Comparison of ENCODE assay signal across 14 mouse cellular contexts in genomic region chr7:113672779-113673595, GRCm38 (mm10).
DNase-seq lines count a peak whose midpoint lies in the region; ATAC-seq and TF ChIP-seq lines count a peak whose summit lies in the region.
"Had no signal": no experiment of that assay in that cellular context is flagged by ENCODE, and none has a peak within 500 bp of the region (broad histone marks: within the 10 kb centered on the region; RNA-seq: fewer than 3 reads in every experiment).

No protein-coding gene starts in this region.

- H3K27me3 ChIP-seq in kidney, embryonic 16.5 days (ENCODE audit: insufficient read depth, low read length) = no peaks in the 10 kb centered on the region
- H3K27me3 ChIP-seq in forebrain, embryonic 12.5 days = no peaks in the 10 kb centered on the region
- no peaks in the 10 kb centered on the region for H3K27me3 ChIP-seq in hindbrain, embryonic 15.5 days
- H3K27me3 ChIP-seq in midbrain, postnatal 0 days (ENCODE audit: insufficient read depth, low read length) = no peaks in the 10 kb centered on the region

- no peaks in the 10 kb centered on the region for H3K4me1 ChIP-seq in kidney, embryonic 16.5 days (ENCODE audit: insufficient read depth, low read length)
- H3K4me1 ChIP-seq in forebrain, embryonic 12.5 days = peaks cover 11% of the 10 kb centered on the region
- H3K4me1 ChIP-seq in hindbrain, embryonic 15.5 days (replicated peaks) = peaks cover 19% of the 10 kb centered on the region
- H3K4me1 ChIP-seq in midbrain, postnatal 0 days (ENCODE audit: insufficient read depth, low read length) = 0 out of 2 replicates have a peak, but pooled peaks cover 4% of the 10 kb centered on the region

- peak overlapping the region; percentile 28; the same call in 1 of the 2 replicates for H3K4me2 ChIP-seq in kidney, embryonic 16.5 days (replicated peaks; ENCODE audit: low read depth, low read length)
- peak overlapping the region; percentile 25; the same call in 1 of the 2 replicates for H3K4me2 ChIP-seq in forebrain, embryonic 12.5 days
- peak overlapping the region; percentile 39 for H3K4me2 ChIP-seq in hindbrain, embryonic 15.5 days
- H3K4me2 ChIP-seq in midbrain, postnatal 0 days (ENCODE audit: low read depth, low read length, poor library complexity, severe bottlenecking) = no peak overlapping the region

- ATAC-seq in kidney, embryonic 16.5 days (ENCODE audit: low FRiP score, low TSS enrichment) = no peak
- ATAC-seq in forebrain, embryonic 12.5 days (ENCODE audit: low FRiP score) = no peak
- ATAC-seq in hindbrain, embryonic 15.5 days (ENCODE audit: low FRiP score, low read depth) = peak; percentile 54; the same call in 1 of the 2 replicates
- no peak for ATAC-seq in midbrain, postnatal 0 days (ENCODE audit: low FRiP score)
- ATAC-seq: liver, postnatal 0 days had no signal

- no peak overlapping the region for H3K9ac ChIP-seq in kidney, embryonic 16.5 days (replicated peaks; ENCODE audit: low read length)
- no peak overlapping the region for H3K9ac ChIP-seq in forebrain, embryonic 12.5 days
- H3K9ac ChIP-seq in hindbrain, embryonic 15.5 days = no peak overlapping the region
- no peak overlapping the region for H3K9ac ChIP-seq in midbrain, postnatal 0 days (replicated peaks; ENCODE audit: low read length, poor library complexity, severe bottlenecking)
- H3K9ac ChIP-seq: liver, postnatal 0 days had no signal

- H3K9me3 ChIP-seq in kidney, embryonic 16.5 days (ENCODE audit: low read length) = peaks cover 4% of the 10 kb centered on the region; the same call in 1 of the 2 replicates
- no peaks in the 10 kb centered on the region for H3K9me3 ChIP-seq in forebrain, embryonic 12.5 days
- H3K9me3 ChIP-seq in hindbrain, embryonic 15.5 days = no peaks in the 10 kb centered on the region
- no peaks in the 10 kb centered on the region for H3K9me3 ChIP-seq in midbrain, postnatal 0 days (ENCODE audit: low read length)

- 37% methylated on average over 18 of the region's 18 CpGs for WGBS in kidney, embryonic 16.5 days
- WGBS in forebrain, embryonic 12.5 days = 35% methylated on average over 18 of the region's 18 CpGs
- 24% methylated on average over 18 of the region's 18 CpGs for WGBS in hindbrain, embryonic 15.5 days
- WGBS in midbrain, postnatal 0 days = 28% methylated on average over 18 of the region's 18 CpGs

- H3K27ac ChIP-seq in kidney, embryonic 16.5 days (ENCODE audit: low read length) = no peak overlapping the region
- H3K27ac ChIP-seq in forebrain, embryonic 12.5 days = no peak overlapping the region
- peak overlapping the region; percentile 52 for H3K27ac ChIP-seq in hindbrain, embryonic 15.5 days (replicated peaks)
- H3K27ac ChIP-seq in midbrain, postnatal 0 days (ENCODE audit: low read depth, low read length) = no peak overlapping the region
- H3K27ac ChIP-seq: macrophage had no signal

- H3K36me3 ChIP-seq in kidney, embryonic 16.5 days (ENCODE audit: insufficient read depth, low read length) = no peaks in the 10 kb centered on the region
- no peaks in the 10 kb centered on the region for H3K36me3 ChIP-seq in forebrain, embryonic 12.5 days (replicated peaks)
- H3K36me3 ChIP-seq in hindbrain, embryonic 15.5 days = no peaks in the 10 kb centered on the region
- no peaks in the 10 kb centered on the region for H3K36me3 ChIP-seq in midbrain, postnatal 0 days (ENCODE audit: insufficient read depth, low read length)

- TF ChIP-seq CTCF in midbrain, postnatal 0 days (IDR thresholded peaks at IDR 0.05) = no peak

- no peak overlapping the region for H3K4me3 ChIP-seq in kidney, embryonic 16.5 days (ENCODE audit: low read length)
- H3K4me3 ChIP-seq in forebrain, embryonic 12.5 days (replicated peaks) = no peak overlapping the region
- H3K4me3 ChIP-seq in hindbrain, embryonic 15.5 days = no peak overlapping the region
- no peak overlapping the region for H3K4me3 ChIP-seq in midbrain, postnatal 0 days (ENCODE audit: low read depth, low read length)

- DNase-seq in kidney, postnatal 10 days = no peak
- DNase-seq in midbrain, postnatal 0 days (ENCODE audit: low spot score) = peak; percentile 38
- no peak for DNase-seq in spleen, postnatal 36 days (ENCODE audit: low spot score in 2 of 2)
- no peak for DNase-seq in thymus, postnatal 0 days (ENCODE audit: low spot score)
- DNase-seq in yolk sac, embryonic 10.5 days (ENCODE audit: low spot score) = no peak
- DNase-seq: cerebellum, adult 9-10 months; heart, adult 18-20 months; kidney, postnatal 14 days; liver, postnatal 0 days; thymus, postnatal 25 days had no signal
